Mouse (Mus musculus): ENCODE measurements around the gene Bhlhe40. TPM values are rescaled to one million over a fixed set of nuclear protein-coding genes. Genes with fewer than 3 reads are reported as not detected.

Gene Bhlhe40
- polyA plus RNA-seq, 1 experiment, result 6.9 TPM

DNA sequence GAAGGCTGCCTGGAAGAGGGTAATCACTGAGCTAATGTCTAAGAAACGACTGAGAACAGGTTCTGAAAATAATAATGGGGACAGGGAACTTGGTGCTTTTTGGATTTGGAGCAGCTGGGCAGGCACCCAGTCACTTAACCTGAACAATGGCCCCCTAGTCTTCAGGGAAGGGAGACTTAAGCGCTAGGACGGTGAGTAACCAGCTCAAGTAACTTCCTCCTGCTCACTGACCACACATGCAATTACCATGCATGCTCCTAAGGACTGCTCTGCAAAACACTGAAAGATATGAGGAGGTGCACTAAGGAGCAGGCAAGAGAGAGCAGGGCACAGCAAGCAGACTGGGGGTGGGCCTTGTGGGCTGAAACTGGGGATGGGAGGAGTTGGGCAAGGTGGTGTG lies 39.2 kb downstream of the Bhlhe40 start:
- WGBS, result 19% methylated on average over 3 of the region's 3 CpGs
- TF ChIP-seq CTCF (IDR thresholded peaks at IDR 0.05; ENCODE audit: control insufficient read depth, insufficient read depth, low read length) (no peak), POLR2A (IDR thresholded peaks at IDR 0.05; ENCODE audit: borderline replicate concordance, control insufficient read depth, low read depth, low read length) (no peak)
- peaks cover 8% of the 10 kb centered on the region for H3K4me1 ChIP-seq (ENCODE audit: control insufficient read depth, insufficient read depth, low read length)

DNA sequence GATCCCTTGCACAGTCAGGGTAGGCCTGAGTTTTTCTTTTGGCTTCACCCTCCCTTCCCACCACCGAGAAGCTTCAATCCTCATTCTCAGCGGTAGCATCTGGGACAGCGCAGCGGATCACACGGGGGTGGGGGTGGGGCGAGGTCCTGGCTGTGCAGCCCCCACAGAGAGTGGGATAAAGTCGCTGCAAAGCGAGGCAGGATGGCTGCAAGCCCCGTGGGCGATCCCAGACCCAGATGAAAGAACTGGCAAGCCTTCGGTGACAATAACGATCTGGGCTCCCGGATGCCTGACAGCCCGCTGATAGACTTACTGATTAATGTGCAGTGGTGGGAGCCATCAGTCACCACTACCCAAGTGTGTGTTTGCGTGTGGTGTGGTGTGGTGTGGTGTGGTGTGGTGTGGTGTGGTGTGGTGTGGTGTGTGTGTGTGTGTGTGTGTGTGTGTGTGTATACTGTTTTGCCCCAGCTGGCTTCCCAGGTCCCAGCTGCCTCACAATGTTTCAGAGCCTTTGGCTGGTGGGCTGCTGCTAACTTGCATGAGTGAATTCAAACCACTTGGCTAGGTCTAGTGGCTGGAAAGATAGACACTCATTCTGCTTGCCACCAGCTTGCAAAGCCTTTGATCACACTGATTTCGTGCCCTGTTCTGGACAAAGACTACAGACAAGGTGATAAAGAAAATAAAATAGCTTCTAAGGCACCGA lies 40.4 kb downstream of the Bhlhe40 start:
- Histone ChIP-seq H3K4me3 (replicated peaks; ENCODE audit: control insufficient read depth, low read depth, low read length) (no peak overlapping the region), H3K27ac (ENCODE audit: control insufficient read depth, insufficient read depth, low read depth, low read length, poor library complexity) (no peak overlapping the region), H3K4me1 (ENCODE audit: control insufficient read depth, insufficient read depth, low read length) (peaks cover 4% of the 10 kb centered on the region)
- WGBS, result 60% methylated on average over 17 of the region's 17 CpGs
- no peak for TF ChIP-seq CTCF (IDR thresholded peaks at IDR 0.05; ENCODE audit: control insufficient read depth, insufficient read depth, low read length)
- no peak for TF ChIP-seq POLR2A (IDR thresholded peaks at IDR 0.05; ENCODE audit: borderline replicate concordance, control insufficient read depth, low read depth, low read length)

More for the DNA sequence above, 39.2 kb downstream of the Bhlhe40 start:
- Histone ChIP-seq H3K4me3 (replicated peaks; ENCODE audit: control insufficient read depth, low read depth, low read length) (no peak overlapping the region), H3K27ac (ENCODE audit: control insufficient read depth, insufficient read depth, low read depth, low read length, poor library complexity) (no peak overlapping the region)

DNA sequence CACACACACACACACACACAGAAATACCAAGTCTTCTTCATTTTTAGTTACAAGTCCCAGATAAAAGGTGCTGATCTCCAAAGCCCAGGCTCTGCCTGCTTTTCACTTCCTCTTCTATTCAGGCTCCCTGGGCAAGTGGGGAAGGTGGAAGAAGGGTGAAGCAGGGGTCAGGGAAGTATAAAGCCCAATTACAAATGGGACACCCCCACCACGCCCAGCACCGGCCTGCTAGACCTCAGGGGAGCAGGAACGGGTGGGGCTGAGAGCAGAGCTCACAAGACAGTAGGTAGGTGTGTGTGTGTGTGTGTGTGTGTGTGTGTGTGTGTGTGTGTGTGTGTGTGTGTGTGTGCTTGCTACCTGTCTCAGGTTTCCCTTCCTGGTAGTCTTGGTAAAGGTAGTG lies 42.2 kb downstream of the Bhlhe40 start:
- no peak overlapping the region for H3K4me3 ChIP-seq (replicated peaks; ENCODE audit: control insufficient read depth, low read depth, low read length)
- TF ChIP-seq CTCF (IDR thresholded peaks at IDR 0.05; ENCODE audit: control insufficient read depth, insufficient read depth, low read length) (no peak), POLR2A (IDR thresholded peaks at IDR 0.05; ENCODE audit: borderline replicate concordance, control insufficient read depth, low read depth, low read length) (no peak)
- no peaks in the 10 kb centered on the region; the same call in 1 of the 2 replicates for H3K4me1 ChIP-seq (ENCODE audit: control insufficient read depth, insufficient read depth, low read length)
- H3K27ac ChIP-seq (ENCODE audit: control insufficient read depth, insufficient read depth, low read depth, low read length, poor library complexity), result no peak overlapping the region
- WGBS, result 9% methylated on average over 3 of the region's 3 CpGs

DNA sequence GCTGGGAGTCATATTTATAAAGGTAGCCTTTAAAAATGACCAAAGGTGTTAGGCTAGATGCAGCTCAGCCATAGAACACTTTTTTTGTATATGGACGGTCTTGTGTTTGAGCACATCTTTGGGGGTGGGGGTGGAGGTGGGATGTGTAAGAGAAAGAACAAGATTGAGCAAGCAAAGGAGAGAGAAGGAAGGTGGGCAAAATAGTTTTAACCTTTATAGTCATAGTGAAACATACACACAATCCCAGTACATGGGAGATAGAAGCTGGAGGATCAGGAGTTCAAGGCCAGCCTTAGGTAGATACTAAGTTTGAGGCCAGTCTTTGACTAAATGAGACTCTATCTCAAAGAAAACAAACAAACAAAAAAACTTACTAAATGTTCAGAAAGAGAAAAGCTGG lies 42.7 kb downstream of the Bhlhe40 start:
- no peaks in the 10 kb centered on the region; the same call in 1 of the 2 replicates for H3K4me1 ChIP-seq (ENCODE audit: control insufficient read depth, insufficient read depth, low read length)
- no peak overlapping the region for H3K27ac ChIP-seq (ENCODE audit: control insufficient read depth, insufficient read depth, low read depth, low read length, poor library complexity)
- no peak for TF ChIP-seq CTCF (IDR thresholded peaks at IDR 0.05; ENCODE audit: control insufficient read depth, insufficient read depth, low read length)
- TF ChIP-seq POLR2A (IDR thresholded peaks at IDR 0.05; ENCODE audit: borderline replicate concordance, control insufficient read depth, low read depth, low read length), result no peak
- H3K4me3 ChIP-seq (replicated peaks; ENCODE audit: control insufficient read depth, low read depth, low read length), result no peak overlapping the region
- WGBS, result 78% methylated on average over 1 of the region's 1 CpGs

DNA sequence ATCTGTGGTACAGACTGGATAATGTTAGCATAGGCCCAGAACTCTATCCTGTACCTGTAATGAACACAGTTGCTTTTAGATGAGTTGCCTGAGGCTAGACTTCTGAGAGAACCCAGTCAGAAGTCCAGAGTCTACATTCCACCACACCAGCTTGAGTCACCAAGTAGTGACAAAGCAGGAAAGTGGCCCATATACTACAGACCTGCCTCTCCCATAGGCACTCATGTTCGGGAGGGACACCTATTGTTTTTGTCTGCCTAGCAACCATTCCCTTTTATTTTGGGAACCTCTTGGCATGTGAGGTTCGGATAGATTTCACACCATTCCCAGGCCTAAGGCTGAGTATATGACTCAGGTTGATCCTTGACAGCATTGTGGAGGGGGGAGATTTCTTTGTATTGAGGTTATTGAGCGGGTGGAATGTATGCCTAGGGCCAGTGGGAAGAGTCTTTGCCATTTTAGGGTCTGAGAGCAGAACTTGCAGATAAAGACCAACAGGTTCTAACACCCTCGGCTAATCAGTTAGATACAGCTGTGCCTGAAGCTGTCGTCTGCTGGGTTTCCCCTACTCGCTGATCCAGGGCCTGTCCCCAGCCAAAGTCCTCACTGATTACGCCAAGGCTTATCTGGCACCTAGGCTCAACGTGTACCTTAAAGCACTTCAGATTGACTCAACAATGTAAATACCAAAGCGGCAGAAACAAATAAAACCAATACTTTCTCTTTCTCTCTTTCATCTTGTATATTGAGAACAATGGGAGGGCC lies 44.1 kb downstream of the Bhlhe40 start:
- Histone ChIP-seq H3K4me1 (ENCODE audit: control insufficient read depth, insufficient read depth, low read length) (no peaks in the 10 kb centered on the region; the same call in 1 of the 2 replicates), H3K27ac (ENCODE audit: control insufficient read depth, insufficient read depth, low read depth, low read length, poor library complexity) (no peak overlapping the region), H3K4me3 (replicated peaks; ENCODE audit: control insufficient read depth, low read depth, low read length) (no peak overlapping the region)
- 63% methylated on average over 9 of the region's 9 CpGs for WGBS
- no peak for TF ChIP-seq POLR2A (IDR thresholded peaks at IDR 0.05; ENCODE audit: borderline replicate concordance, control insufficient read depth, low read depth, low read length)
- TF ChIP-seq CTCF (IDR thresholded peaks at IDR 0.05; ENCODE audit: control insufficient read depth, insufficient read depth, low read length), result no peak

DNA sequence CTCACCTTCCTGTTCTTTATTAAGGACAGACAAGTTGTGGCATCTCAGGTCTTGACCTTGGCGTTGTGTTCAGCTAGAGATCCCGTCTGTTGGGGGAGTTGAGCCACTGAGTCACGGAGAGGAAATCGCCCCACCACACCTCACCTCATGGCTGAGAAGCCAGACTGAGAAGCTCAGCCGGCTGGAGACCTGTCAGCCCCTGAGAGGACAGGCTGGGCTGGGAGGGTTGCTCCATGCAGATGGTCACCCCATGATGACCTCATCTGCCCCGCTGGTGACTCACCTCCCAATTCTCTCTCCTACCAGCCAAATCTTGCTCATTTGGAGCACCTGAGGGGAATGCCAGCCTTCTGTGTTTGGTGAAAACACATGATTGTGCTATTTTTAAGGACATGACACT lies 45.5 kb downstream of the Bhlhe40 start:
- TF ChIP-seq CTCF (IDR thresholded peaks at IDR 0.05; ENCODE audit: control insufficient read depth, insufficient read depth, low read length), result no peak
- no peak for TF ChIP-seq POLR2A (IDR thresholded peaks at IDR 0.05; ENCODE audit: borderline replicate concordance, control insufficient read depth, low read depth, low read length)
- no peak overlapping the region for H3K27ac ChIP-seq (ENCODE audit: control insufficient read depth, insufficient read depth, low read depth, low read length, poor library complexity)
- no peaks in the 10 kb centered on the region; the same call in 1 of the 2 replicates for H3K4me1 ChIP-seq (ENCODE audit: control insufficient read depth, insufficient read depth, low read length)

DNA sequence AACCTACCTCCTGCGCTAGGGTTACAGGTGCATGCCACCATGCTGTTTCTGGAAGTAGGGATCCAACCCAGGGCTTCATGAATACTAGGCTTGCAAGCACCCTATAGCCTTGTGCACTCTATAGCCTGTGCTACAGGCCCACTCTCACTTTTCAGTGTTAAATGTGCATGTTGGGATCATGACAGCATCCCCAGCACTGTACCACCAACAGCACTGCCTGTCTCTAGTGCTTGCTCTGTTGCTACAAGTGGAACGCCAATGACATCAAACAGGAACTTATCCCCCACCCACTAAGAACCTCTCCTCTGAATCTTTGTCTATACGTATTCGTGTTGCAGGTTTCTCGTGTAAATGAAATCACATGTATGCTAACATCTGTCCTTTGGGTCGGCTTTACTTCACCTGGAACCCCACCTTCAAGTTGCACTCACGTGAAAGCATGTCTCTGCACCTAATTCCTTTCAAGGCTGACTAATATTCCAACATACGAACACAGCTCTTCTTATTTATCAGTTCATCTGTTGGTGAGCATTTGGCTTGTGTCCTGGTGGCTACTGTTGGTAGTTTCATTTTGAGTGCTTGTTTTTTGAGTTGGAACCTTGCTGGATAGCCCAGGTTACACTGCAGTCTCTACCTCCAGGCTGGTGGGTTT lies 46.7 kb downstream of the Bhlhe40 start:
- Histone ChIP-seq H3K27ac (ENCODE audit: control insufficient read depth, insufficient read depth, low read depth, low read length, poor library complexity) (no peak overlapping the region), H3K4me1 (ENCODE audit: control insufficient read depth, insufficient read depth, low read length) (no peaks in the 10 kb centered on the region; the same call in 1 of the 2 replicates), H3K4me3 (replicated peaks; ENCODE audit: control insufficient read depth, low read depth, low read length) (no peak overlapping the region)
- TF ChIP-seq CTCF (IDR thresholded peaks at IDR 0.05; ENCODE audit: control insufficient read depth, insufficient read depth, low read length) (no peak), POLR2A (IDR thresholded peaks at IDR 0.05; ENCODE audit: borderline replicate concordance, control insufficient read depth, low read depth, low read length) (no peak)
- WGBS, result 79% methylated on average over 8 of the region's 8 CpGs

More for the DNA sequence above, 45.5 kb downstream of the Bhlhe40 start:
- WGBS, result 76% methylated on average over 6 of the region's 6 CpGs
- no peak overlapping the region for H3K4me3 ChIP-seq (replicated peaks; ENCODE audit: control insufficient read depth, low read depth, low read length)

DNA sequence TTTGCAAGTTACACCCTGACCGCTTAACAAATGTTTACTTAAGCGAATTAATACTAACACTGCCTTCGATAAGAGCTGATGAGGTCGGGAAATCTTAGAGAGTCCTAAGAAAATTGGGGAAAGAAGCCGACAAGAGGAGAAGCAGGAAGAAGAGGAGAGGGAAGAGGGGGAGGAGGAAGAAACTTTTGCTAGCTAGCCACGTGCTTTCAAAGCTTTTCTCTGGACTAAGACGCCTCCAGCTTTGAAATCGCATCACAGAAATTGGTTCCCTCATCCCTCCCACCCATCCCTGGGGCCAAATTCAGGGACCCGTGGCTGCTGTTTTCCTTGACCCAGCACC lies 48.7 kb downstream of the Bhlhe40 start:
- no peak for TF ChIP-seq CTCF (IDR thresholded peaks at IDR 0.05; ENCODE audit: control insufficient read depth, insufficient read depth, low read length)
- no peak for TF ChIP-seq POLR2A (IDR thresholded peaks at IDR 0.05; ENCODE audit: borderline replicate concordance, control insufficient read depth, low read depth, low read length)
- no peak overlapping the region for H3K4me3 ChIP-seq (replicated peaks; ENCODE audit: control insufficient read depth, low read depth, low read length)
- no peaks in the 10 kb centered on the region for H3K4me1 ChIP-seq (ENCODE audit: control insufficient read depth, insufficient read depth, low read length)
- H3K27ac ChIP-seq (ENCODE audit: control insufficient read depth, insufficient read depth, low read depth, low read length, poor library complexity), result no peak overlapping the region
- 23% methylated on average over 9 of the region's 9 CpGs for WGBS
